Mouse (Mus musculus): ENCODE measurements around the gene Sh3d21. TPM values are rescaled to one million over a fixed set of nuclear protein-coding genes. Genes with fewer than 3 reads are reported as not detected.

Sh3d21 gene
- polyA plus RNA-seq, 1 experiment, result 0.27 TPM

DNA sequence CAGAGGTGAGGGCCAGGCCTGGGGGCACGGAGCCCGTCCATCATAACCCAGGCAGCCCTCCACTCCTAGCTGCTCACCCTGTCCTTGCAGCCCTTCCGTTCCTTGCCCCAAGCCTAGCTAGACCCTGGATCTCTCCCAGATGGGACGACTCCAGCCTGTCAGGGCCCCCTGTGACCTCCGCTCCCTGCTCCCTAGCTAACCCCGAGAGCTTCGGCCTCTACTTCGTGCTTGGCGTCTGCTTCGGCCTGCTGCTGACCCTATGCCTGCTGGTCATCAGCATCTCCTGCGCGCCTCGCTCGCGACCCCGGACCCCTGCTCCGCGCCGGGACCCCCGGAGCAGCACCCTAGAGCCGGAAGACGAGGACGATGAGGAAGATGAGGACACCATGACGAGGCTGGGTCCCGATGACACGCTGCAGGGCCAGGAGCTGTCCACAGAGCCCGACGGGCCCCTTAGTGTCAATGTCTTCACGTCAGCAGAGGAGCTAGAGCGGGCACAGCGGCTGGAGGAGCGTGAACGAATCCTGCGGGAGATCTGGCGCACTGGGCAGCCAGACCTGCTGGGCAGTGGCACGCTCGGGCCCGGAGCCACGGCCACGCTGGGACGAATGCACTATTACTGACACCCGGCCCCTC is 14.1 kb downstream of the Sh3d21 start:
- Histone ChIP-seq H3K79me3 (ENCODE audit: low read depth) (peaks cover 3% of the 10 kb centered on the region), H3K36me3 (ENCODE audit: control insufficient read depth, insufficient read depth) (peaks cover 7% of the 10 kb centered on the region), H3K4me3 (ENCODE audit: insufficient read depth, poor library complexity, severe bottlenecking) (peak overlapping the region; percentile 40), H3K27me3 (ENCODE audit: control insufficient read depth, insufficient read depth, insufficient read length) (no peaks in the 10 kb centered on the region), H3ac (ENCODE audit: control insufficient read depth, insufficient read length, low read depth) (peak overlapping the region; percentile 20), H3K79me2 (ENCODE audit: control insufficient read depth, insufficient read depth) (peaks cover 14% of the 10 kb centered on the region)
- TF ChIP-seq MYOG (IDR thresholded peaks at IDR 0.05; ENCODE audit: control insufficient read depth, extremely low read depth, insufficient read length) (no peak), CTCF (IDR thresholded peaks at IDR 0.05; ENCODE audit: control insufficient read depth, insufficient read depth, insufficient read length) (no peak), USF1 (IDR thresholded peaks at IDR 0.05; ENCODE audit: low read depth) (no peak), CEBPB (IDR thresholded peaks at IDR 0.05; ENCODE audit: low read depth) (no peak), MYOD1 (IDR thresholded peaks at IDR 0.05; ENCODE audit: control insufficient read depth, insufficient read length, low read depth) (no peak), FOSL1 (IDR thresholded peaks at IDR 0.05; ENCODE audit: insufficient read depth, low read length, poor library complexity, severe bottlenecking) (no peak), MAX (IDR thresholded peaks at IDR 0.05) (no peak)

GRCm38 (mm10) chr4:126148161-126148961 is 14.9 kb downstream of the Sh3d21 start:
- Histone ChIP-seq H3ac (ENCODE audit: control insufficient read depth, insufficient read length, low read depth) (peak overlapping the region; percentile 20), H3K79me3 (ENCODE audit: low read depth) (peaks cover 3% of the 10 kb centered on the region), H3K79me2 (ENCODE audit: control insufficient read depth, insufficient read depth) (peaks cover 14% of the 10 kb centered on the region), H3K27me3 (ENCODE audit: control insufficient read depth, insufficient read depth, insufficient read length) (no peaks in the 10 kb centered on the region), H3K4me3 (ENCODE audit: insufficient read depth, poor library complexity, severe bottlenecking) (peak overlapping the region; percentile 40), H3K36me3 (ENCODE audit: control insufficient read depth, insufficient read depth) (peaks cover 6% of the 10 kb centered on the region)
- TF ChIP-seq MYOD1 (IDR thresholded peaks at IDR 0.05; ENCODE audit: control insufficient read depth, insufficient read length, low read depth), result no peak

- Histone ChIP-seq H3ac (ENCODE audit: control insufficient read depth, insufficient read length, low read depth) (peak within 1 kb of the TSS; percentile 20), H3K36me3 (ENCODE audit: control insufficient read depth, insufficient read depth) (no peaks in the 10 kb centered on the region), H3K79me3 (ENCODE audit: low read depth) (peaks cover 3% of the 10 kb centered on the region)
These were observed 15.6 kb downstream of the Sh3d21 start, which contains the start of gene Eva1b for GRCm38 (mm10) chr4:126147533-126148160. Gene Eva1b, plus strand, starts transcription at chr4:126147744.

GRCm38 (mm10) chr4:126146974-126147532 is 16.2 kb downstream of the Sh3d21 start:
- peaks cover 3% of the 10 kb centered on the region for H3K79me3 ChIP-seq (ENCODE audit: low read depth)
- no peaks in the 10 kb centered on the region for H3K36me3 ChIP-seq (ENCODE audit: control insufficient read depth, insufficient read depth)
- H3K79me2 ChIP-seq (ENCODE audit: control insufficient read depth, insufficient read depth), result peaks cover 14% of the 10 kb centered on the region
- no peak overlapping the region for H3K4me3 ChIP-seq (ENCODE audit: insufficient read depth, poor library complexity, severe bottlenecking)
- no peak overlapping the region for H3ac ChIP-seq (ENCODE audit: control insufficient read depth, insufficient read length, low read depth)
- no peak for TF ChIP-seq MAX (IDR thresholded peaks at IDR 0.05)
- no peak for TF ChIP-seq MYOD1 (IDR thresholded peaks at IDR 0.05; ENCODE audit: control insufficient read depth, insufficient read length, low read depth)
- TF ChIP-seq CEBPB (IDR thresholded peaks at IDR 0.05; ENCODE audit: low read depth), result no peak
- no peak for TF ChIP-seq FOSL1 (IDR thresholded peaks at IDR 0.05; ENCODE audit: insufficient read depth, low read length, poor library complexity, severe bottlenecking)
- no peak for TF ChIP-seq MYOG (IDR thresholded peaks at IDR 0.05; ENCODE audit: control insufficient read depth, extremely low read depth, insufficient read length)
- no peak for TF ChIP-seq USF1 (IDR thresholded peaks at IDR 0.05; ENCODE audit: low read depth)
- no peak for TF ChIP-seq CTCF (IDR thresholded peaks at IDR 0.05; ENCODE audit: control insufficient read depth, insufficient read depth, insufficient read length)
- H3K27me3 ChIP-seq (ENCODE audit: control insufficient read depth, insufficient read depth, insufficient read length), result no peaks in the 10 kb centered on the region

More at GRCm38 (mm10) chr4:126147533-126148160, 15.6 kb downstream of the Sh3d21 start, which contains the start of gene Eva1b:
- no peak for TF ChIP-seq MAX (IDR thresholded peaks at IDR 0.05)
- no peak for TF ChIP-seq FOSL1 (IDR thresholded peaks at IDR 0.05; ENCODE audit: insufficient read depth, low read length, poor library complexity, severe bottlenecking)
- TF ChIP-seq MYOG (IDR thresholded peaks at IDR 0.05; ENCODE audit: control insufficient read depth, extremely low read depth, insufficient read length), result no peak
- TF ChIP-seq USF1 (IDR thresholded peaks at IDR 0.05; ENCODE audit: low read depth), result no peak
- TF ChIP-seq MYOD1 (IDR thresholded peaks at IDR 0.05; ENCODE audit: control insufficient read depth, insufficient read length, low read depth), result no peak
- TF ChIP-seq CTCF (IDR thresholded peaks at IDR 0.05; ENCODE audit: control insufficient read depth, insufficient read depth, insufficient read length), result no peak
- TF ChIP-seq CEBPB (IDR thresholded peaks at IDR 0.05; ENCODE audit: low read depth), result no peak
- H3K4me3 ChIP-seq (ENCODE audit: insufficient read depth, poor library complexity, severe bottlenecking), result peak within 1 kb of the TSS; percentile 40
- H3K27me3 ChIP-seq (ENCODE audit: control insufficient read depth, insufficient read depth, insufficient read length), result no peaks in the 10 kb centered on the region
- peaks cover 14% of the 10 kb centered on the region for H3K79me2 ChIP-seq (ENCODE audit: control insufficient read depth, insufficient read depth)

DNA sequence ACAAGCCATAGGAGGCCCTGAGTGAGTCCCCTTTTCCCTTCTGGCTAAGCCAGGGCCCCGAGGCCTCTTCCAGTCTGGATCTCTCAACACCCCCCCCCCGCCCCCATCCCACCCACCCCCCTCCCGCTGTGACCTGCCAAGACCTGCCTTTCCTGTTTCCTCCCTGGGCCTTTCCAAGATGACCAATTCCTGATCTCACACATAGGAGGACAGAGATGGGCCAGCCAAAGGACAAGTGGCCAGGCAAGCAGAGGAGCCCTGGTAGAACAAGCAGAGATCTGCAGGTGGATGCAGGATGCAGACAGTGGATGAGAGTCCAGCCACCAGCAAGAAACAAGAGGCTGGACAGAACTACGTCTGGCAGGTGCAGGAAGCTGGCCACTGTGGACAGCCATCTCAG is 17.9 kb downstream of the Sh3d21 start:
- H3K79me2 ChIP-seq (ENCODE audit: control insufficient read depth, insufficient read depth), result peaks cover 14% of the 10 kb centered on the region
- H3K27me3 ChIP-seq (ENCODE audit: control insufficient read depth, insufficient read depth, insufficient read length), result no peaks in the 10 kb centered on the region
- peaks cover 3% of the 10 kb centered on the region for H3K36me3 ChIP-seq (ENCODE audit: control insufficient read depth, insufficient read depth)
- H3K79me3 ChIP-seq (ENCODE audit: low read depth), result peaks cover 3% of the 10 kb centered on the region
- TF ChIP-seq MYOG (IDR thresholded peaks at IDR 0.05; ENCODE audit: control insufficient read depth, extremely low read depth, insufficient read length), result no peak
- no peak for TF ChIP-seq MAX (IDR thresholded peaks at IDR 0.05)
- TF ChIP-seq USF1 (IDR thresholded peaks at IDR 0.05; ENCODE audit: low read depth), result no peak
- TF ChIP-seq CTCF (IDR thresholded peaks at IDR 0.05; ENCODE audit: control insufficient read depth, insufficient read depth, insufficient read length), result no peak
- no peak for TF ChIP-seq MYOD1 (IDR thresholded peaks at IDR 0.05; ENCODE audit: control insufficient read depth, insufficient read length, low read depth)
- no peak for TF ChIP-seq FOSL1 (IDR thresholded peaks at IDR 0.05; ENCODE audit: insufficient read depth, low read length, poor library complexity, severe bottlenecking)
- no peak for TF ChIP-seq CEBPB (IDR thresholded peaks at IDR 0.05; ENCODE audit: low read depth)
- no peak overlapping the region for H3ac ChIP-seq (ENCODE audit: control insufficient read depth, insufficient read length, low read depth)
- H3K4me3 ChIP-seq (ENCODE audit: insufficient read depth, poor library complexity, severe bottlenecking), result no peak overlapping the region
